Mouse (Mus musculus): ENCODE measurements around the gene Fbxw22.
"Not testable (repeated sequence)": the region's sequence is repeated elsewhere in the genome, so short reads cannot be mapped to it uniquely, and the experiment has no call there.

Gene Fbxw22

GRCm38 (mm10) chr9:109404196-109404595 is at the start of gene Fbxw22:
Fbxw22 (minus strand) TSS chr9:109404296.
- DNase-seq (ENCODE audit: low read depth, low spot score): not testable (repeated sequence)

DNA sequence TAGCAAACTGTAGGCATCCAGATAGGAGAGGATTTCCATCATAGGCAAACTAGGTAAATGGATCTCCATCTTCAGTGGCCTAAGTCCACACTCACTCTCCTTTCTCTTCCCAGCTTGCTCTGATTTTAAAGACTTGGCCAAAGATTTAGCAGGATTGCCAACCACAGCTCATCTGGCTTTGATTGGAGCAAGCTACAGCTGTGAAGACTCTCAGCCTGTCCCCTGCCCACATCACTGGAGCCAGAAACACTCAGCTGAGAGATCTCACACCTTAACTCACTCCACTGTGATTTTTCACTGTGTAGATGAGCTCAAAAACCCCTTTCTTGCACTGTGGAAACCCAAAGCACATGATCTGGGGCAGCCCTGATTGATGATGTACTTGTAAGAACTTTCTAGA is 44.9 kb upstream of the Fbxw22 start, which contains the start of gene Fbxw16:
Gene Fbxw16 (minus strand): TSS at position 101 of the 400 bp plus-strand sequence.
- no peak for DNase-seq (ENCODE audit: low read depth, low spot score)

GRCm38 (mm10) chr9:109432956-109433355 is 28.9 kb upstream of the Fbxw22 start:
- no peak for DNase-seq (ENCODE audit: low read depth, low spot score)

DNA sequence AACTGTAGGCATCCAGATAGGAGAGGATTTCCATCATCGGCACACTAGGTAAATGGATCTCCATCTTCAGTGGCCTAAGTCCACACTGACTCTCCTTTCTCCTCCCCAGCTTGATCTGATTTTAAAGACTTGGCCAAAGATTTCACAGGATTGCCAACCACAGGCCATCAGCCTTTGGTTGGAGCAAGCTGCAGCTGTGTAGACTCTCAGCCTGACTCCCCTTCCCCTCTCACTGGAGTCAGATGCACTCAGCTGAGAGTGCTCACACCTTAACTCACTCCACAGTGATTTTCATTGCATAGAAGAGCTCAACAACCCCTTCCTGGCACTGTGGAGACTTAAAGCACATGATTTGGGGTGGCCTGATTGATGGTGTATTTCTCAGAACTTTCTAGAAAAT is 64.5 kb downstream of the Fbxw22 start, which contains the start of gene Fbxw28:
Gene Fbxw28 (minus strand): TSS at position 101 of the 400 bp plus-strand sequence.
- DNase-seq (ENCODE audit: low read depth, low spot score): not testable (repeated sequence)
